Mouse (Mus musculus) embryonic fibroblast, embryonic 13.5 days (primary cell): ENCODE data around the gene Rbm20.

Source experiments
- CTCF ChIP-seq: IDR thresholded peaks from 2 replicates; pipeline ENCODE4 v1.5.1; 2011; ENCODE audit warnings: mild to moderate bottlenecking, control low read depth, low read length, moderate library complexity, borderline replicate concordance; ENCODE audit not compliant: insufficient read depth
- POLR2A ChIP-seq: IDR thresholded peaks from 2 replicates; pipeline ENCODE4 v1.6.1; 2011; ENCODE audit warnings: low read depth, mild to moderate bottlenecking, control low read depth, low read length, moderate library complexity

DNA sequence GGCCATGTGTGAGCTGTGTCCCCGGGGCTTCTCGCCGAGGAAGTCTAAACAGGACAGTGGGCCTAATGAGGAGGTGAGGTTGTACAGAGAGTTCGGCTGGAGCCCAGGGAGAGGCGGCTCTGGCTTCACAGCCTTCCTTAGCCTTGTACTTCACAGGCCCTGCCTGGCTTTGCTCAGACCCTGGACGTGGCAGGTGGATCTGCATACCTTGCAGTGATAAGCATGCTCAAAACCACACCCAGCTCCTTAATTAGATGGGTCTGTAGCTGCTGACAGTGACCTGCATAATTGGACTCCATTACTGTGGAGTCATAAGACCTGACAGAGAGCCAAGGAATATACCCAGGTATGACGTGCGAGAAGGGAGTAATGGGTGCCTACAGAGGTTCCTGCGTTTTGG is 102.3 kb downstream of the Rbm20 start:
- TF ChIP-seq POLR2A (no peak), CTCF (no peak)
